Mouse (Mus musculus) kidney, adult 2 months (tissue): ENCODE data around the gene Wwtr1.

ENCODE experiments used
- CTCF ChIP-seq: fragments of 200-500 bp; conservative IDR thresholded peaks from 2 replicates; pipeline ENCODE4 v1.5.1; 2011; ENCODE audit warnings: low read depth, mild to moderate bottlenecking, control low read depth, low read length, moderate library complexity, mixed read lengths; ENCODE audit not compliant: insufficient read depth, insufficient read length
- POLR2A ChIP-seq: fragments of 200-500 bp; IDR thresholded peaks from one replicate; pipeline ENCODE4 v1.6.1; 2011; ENCODE audit warnings: low read depth, low read length, control low read depth

GRCm38 (mm10) chr3:57429486-57429885 lies 146.2 kb downstream of the Wwtr1 start:
- TF ChIP-seq POLR2A, result no peak
- TF ChIP-seq CTCF, result peak; percentile 32; the same call in 1 of the 2 replicates
